Mouse (Mus musculus): ENCODE data around the gene Cdh13. TPM values are rescaled to one million over a fixed set of nuclear protein-coding genes. Genes with fewer than 3 reads are reported as not detected.

Gene Cdh13
- total RNA-seq, 4 experiments from 2014 or later: 6.9 to 11.9 (median 7.5) TPM

DNA sequence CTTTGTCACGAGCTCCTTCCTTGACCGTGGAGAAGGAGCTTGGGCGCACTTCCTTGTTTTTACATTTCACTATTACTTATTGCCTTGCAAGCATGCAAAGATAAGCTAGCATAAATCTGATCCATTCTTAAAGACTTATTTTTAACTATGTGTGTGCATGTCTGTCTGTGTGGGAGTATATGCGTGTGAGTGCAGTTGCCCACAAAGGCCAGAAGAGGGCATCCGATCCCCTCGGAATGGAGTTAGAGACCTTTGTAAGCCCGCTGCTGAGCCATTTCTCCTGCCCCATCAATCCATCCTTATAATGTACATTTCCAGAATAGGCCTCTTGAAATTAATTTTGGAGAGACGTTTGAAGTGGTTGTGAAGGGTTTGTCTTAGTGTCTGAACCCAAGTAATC lies 298.7 kb downstream of the Cdh13 start:
- DNase-seq: no peak

DNA sequence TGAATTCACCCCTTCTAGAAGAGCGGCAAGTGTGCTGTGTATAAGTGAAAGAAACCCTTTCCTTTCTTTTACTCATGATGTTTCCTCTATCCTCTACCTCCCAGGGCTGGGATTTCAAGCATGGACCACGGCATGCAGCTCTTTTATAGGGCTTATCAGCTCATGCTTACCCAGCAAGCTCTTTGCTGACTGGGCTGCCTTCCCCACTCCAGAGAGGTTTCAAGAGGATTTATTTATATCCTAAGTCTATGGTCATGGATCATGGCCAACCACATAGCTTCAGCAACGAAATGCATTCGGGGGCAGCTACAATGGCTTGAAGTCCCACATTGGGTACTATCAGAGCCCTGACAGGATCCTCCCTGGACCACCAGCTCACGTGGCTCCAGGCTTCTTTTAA lies 304.4 kb downstream of the Cdh13 start:
- no peak for DNase-seq

DNA sequence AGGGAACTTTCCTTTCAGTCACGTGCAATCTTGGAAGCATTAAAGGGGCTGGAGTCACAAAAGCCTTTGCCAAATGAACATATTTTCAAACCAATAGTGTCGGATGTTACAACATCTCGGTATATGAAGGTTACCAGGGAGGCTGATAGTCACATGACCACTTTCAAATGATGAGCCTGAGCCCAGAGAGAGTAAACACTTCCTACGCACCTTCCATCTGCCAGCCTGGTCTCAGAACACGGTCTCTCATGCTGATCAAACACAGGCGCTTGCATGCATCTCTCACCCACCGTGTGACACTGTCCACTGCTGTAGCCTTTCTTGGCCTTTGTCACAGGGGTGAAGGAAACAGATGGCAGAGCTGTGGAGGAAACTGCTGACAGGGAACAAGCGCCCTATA lies 313.3 kb downstream of the Cdh13 start:
- DNase-seq: no peak

DNA sequence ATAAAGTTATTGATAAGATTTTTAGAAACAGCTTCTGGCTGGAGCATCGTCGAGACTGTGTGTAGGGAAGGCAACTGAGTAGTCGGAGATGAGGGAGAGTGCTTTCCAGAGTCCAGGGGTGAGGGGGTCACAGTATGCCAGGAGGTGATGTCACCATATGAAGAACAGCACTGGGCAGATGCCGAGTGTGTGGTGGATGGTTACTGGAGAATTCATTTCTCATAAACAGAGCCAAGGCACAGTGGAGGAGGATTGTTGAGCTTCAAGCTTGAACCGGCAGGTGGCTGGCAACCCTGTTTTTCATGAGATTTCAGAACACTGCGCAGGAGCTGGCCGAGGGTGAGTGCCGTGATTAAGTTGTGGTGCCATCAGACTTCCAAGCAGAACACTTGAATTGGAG lies 317.8 kb downstream of the Cdh13 start:
- DNase-seq: no peak

DNA sequence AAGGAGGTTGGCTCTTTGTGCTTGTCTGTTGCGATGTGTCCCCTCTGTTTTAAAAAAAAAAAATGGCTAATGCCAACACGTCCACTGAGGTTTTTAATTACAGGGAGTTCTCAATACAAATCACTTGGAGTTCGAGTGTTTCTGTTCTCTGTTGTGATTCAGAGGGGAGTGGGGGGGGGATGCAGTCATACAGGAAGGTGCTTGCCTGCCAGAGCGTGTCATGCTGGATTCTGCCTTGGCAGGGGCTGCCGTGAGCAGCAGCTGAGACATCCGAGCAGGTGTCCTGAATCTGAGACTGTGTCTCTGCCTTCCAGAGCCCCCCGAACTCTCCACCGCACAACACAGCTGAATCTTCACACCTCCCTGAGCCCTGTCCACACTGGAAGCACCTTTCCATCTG lies 318.5 kb downstream of the Cdh13 start:
- DNase-seq: no peak

DNA sequence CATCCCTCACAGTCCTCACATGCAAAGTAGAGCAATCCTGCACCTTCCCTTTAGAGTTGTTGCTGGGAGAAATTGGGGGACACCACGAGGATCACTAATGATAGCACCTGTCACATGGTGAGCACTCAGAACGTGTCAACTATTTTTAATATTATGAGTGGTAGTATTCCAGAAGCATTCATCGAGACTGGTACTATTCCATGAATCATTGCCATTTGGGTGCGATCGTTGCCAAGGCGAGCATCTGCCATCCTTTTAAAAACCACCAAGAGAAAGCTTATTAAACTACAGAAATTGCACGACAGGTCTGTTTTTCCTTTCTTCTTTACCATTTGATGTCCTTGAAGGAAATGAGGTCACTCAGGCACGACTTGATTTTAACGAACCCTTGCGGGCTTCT lies 328.0 kb downstream of the Cdh13 start:
- no peak for DNase-seq

DNA sequence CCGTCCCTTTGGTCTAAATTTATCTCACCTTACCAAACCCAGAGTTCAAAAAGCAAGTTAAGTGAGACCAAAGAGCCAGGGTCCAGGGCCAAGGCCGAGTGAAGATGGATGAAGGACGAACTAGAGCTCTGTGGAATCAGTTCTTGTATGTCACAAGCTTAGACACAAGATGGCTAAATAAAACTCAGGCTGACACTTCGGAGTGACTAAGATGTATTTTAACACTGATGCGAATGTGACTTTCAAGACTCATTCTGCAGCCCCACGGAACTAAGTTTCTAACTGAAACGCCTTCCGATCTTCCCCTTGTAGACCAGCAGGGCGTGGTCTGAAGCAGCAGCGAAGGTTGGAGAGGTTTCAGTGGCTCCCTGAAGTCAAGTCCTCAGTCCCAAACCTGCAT lies 334.7 kb downstream of the Cdh13 start:
- no peak for DNase-seq

DNA sequence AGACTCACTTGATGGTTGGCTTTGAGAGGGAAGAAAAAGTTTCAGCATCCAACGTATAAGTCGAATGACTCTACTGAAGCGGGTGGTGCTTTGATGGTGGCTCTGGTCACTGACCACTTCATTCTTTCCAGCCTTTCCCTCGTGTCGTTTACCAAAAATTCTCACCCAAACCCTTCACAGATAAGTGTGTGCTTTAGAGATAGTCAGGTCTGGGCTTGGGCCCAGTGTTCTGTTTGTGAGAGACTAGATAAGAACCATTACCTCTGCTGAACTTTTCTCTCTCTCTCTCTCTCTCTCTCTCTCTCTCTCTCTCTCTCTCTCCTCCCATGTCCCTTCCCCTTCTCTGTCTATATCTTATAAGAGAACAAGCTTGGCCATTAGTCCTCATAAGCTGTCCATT lies 342.9 kb downstream of the Cdh13 start:
- no peak for DNase-seq

DNA sequence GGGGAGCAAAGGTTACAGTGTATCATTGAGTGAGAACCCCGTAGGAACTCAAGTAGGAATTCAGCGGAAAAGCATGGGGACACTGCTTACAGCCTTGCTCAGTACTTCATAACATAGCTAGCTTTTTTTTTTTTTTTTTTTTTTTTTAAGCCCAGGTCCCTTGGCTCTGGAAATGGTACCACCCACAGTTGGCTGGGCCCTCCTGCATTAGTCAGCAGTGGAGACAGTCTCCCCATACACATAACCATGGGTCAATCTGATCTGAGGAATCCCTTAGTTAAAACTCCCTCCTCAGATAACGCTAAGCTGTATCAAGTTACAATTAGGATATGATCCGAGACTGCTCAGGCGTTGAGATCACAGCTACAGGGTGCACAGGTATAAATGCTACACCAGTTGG lies 344.2 kb downstream of the Cdh13 start:
- DNase-seq: no peak

DNA sequence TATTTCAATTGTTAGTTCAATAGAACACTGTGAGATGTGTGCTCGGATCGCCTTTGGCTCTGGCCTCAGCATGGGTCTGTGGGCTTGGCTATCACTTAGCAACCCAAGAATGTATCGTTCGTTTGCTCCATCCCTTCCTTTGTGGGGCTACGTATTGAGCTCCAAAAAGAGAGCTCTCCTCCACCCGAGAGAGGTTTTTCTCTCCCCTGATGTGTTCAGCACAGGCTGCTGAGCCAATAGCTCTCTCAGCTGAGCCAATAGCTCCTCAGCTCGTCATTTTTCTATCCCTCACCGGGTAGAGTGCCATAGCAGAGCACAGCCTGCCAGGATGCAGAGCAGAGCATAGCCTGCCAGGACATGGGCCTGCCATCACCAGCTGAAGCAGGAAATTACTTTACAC lies 345.2 kb downstream of the Cdh13 start:
- DNase-seq: no peak

DNA sequence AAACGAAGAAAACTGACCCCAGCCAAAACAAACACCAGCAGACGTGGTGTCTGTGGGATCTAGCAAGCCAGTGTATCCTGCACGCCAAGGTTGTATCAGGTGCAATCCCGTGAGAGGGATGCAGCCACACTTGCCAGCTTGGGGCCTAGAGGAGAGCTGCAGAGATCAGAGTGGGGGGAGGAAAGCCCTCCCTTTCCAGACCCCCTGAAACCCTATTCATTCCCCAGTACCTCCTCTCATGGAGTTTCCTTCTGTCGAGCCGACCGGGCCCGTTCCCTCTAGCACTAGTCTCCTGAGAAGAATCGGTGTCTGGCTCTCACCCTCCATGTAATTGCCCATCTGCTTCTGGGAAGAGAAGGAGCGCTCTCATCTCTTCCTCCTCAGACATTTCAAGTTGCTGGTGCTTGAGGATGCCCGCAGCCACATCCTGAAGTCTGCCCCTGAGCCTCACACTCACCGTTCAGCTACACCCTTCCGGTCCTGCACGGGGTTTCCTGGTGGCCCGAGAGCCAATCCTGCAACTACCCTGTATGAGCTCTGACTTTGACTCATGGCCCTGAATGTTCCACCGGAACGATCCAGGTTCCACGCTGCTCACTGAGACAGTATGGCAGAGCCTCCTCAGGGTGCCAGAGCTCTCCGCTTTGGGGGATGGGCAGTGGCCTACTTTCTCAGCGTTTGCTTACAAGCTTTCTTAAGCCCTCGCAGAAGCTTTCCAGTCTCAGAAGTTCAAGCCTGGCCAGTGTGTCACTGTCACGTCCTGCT lies 351.9 kb downstream of the Cdh13 start:
- DNase-seq: no peak

DNA sequence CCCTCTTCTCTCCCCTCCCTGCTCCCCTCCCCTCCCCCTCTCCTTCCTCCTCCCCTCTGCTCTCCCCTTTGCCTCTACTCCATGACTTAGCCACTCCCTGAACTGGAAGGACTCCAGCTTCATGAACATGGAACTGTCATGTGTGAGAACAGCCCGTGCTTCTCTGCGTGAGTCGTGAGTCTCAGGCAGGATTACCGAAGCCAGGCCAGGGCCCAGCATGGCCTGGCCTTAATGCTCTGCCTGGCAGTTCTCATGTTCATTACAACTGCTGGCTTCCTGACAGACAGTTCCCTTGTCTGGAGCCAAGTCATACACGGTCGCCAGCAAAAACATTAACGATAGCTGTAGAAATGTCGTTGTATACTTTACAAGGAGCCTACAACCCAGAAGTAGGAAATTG lies 356.1 kb downstream of the Cdh13 start:
- no peak for DNase-seq

DNA sequence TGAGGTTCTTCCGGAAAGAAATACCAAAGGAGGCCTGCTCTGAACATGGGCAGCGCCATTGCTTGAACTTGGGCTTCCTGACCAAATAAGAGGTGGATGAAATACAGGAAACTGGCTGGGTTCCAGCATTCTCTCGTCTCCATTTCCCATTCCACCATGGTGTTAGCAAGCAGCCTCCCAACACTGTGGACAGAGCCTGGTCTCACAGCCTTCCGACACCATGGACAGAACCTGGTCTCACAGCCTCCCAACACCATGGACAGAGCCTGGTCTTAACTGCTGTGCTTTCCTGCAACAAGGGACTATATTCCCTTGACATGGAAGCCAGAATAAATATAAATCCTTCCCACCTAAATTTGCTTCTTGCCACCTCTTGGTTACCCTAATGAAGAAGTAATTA lies 358.3 kb downstream of the Cdh13 start:
- DNase-seq: no peak

DNA sequence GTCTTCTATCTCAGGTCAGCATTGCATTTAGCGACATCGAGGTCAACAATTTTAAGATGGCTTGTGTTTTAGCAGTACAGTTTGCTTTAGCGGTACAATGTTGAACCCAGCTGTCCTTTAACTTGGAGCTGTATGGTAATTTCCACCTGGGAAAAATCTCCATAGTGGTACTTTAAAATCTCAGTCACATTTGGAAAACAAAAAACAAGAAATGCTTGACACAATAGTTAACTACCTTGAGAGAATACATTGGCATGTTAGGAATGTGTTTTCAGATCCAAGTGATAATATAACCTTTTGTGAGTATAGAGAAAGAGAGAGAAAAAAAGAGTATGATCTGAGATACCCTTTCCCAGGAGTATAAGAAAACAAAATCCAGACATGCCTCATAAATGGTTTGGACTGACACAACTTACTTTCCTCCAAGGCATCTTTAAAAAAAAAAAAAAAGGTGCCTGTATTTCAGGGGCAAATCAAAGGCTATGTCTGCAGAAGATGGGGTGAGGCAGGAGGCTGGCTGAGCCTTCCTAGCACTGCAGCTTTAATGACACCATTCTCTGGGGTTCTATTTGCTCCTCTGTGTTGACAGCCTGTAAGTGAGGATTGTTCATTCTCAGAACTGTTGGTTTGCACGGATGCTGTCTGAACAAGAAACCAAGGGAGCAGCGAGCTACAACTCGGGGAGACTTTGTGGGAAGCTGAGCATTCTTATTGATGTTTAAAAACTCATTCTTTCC lies 365.4 kb downstream of the Cdh13 start:
- no peak for DNase-seq

DNA sequence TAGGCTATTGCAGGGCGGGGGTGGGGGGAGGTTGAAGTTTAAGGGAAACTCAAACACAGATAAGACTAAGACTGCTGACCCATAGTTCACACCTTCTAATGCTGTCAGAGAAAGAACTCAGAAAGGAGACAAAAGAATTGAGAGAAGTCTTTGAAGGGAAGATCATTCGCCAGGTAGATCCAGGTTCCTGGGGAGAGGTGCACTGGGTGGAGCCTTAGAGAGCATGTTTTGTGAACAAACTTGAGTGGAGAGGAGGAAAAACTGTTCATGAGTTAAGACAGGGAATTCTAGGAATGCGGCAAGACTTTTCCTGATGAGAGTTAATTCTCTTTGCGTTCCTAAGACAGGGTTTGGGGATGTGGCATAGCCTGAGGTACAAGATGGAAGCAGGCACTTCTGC lies 366.4 kb downstream of the Cdh13 start:
- no peak for DNase-seq

DNA sequence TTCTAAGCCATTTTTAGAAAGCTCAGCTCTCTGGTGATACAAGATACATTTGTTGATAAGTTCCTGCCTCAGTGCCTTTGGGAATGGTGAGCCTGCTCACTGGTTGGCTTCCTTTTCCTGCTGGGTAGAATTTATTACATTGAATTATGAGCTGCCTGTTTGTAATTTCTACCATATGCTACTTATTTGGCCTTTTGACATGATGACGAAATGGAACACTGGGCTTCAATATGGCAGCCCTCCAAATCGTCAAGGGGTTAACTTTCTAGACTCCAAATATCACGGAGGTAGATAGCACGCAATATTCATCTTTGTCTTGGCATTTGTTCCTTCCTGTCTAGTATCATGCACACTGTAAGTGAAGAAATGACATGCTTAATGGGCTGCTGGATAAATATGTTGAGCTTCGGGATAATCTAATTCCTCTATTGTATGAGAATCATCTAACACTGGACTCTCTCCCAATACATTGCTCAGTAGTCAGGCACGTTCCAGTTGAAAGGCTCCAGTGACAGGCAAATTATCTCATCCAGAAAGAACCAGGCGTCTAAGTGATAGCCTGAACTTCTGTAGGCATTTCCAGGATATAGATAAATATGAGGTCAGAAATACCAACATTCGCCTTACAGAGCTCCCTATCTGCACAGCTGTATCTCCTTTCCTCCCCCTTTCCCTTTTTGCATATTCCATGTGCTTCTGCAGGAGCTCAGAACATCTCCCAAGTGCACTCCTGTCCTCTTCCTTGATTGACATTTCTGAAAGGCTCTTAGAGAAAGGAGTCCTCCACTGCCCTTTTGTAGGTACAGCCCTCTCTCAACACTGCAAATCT lies 378.7 kb downstream of the Cdh13 start:
- no peak for DNase-seq

DNA sequence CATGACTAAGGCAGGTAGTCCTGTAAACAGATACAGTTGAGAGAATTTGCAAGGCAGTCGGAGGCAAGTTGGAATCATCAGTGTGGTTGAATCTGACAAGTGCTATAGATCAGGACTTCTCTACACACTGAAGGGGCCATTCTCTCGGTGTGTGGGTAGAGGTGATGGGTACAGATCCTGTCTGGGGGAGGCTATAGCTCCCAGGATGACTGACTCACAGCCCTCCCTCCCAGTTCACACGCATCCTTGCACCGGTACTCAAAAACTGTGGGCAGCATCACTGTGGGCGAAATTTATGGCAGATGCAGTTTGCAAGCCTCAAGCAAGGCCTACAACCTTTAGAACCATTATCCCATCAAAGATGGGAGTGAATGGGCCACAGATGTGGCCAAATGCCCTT lies 381.5 kb downstream of the Cdh13 start:
- DNase-seq: no peak

DNA sequence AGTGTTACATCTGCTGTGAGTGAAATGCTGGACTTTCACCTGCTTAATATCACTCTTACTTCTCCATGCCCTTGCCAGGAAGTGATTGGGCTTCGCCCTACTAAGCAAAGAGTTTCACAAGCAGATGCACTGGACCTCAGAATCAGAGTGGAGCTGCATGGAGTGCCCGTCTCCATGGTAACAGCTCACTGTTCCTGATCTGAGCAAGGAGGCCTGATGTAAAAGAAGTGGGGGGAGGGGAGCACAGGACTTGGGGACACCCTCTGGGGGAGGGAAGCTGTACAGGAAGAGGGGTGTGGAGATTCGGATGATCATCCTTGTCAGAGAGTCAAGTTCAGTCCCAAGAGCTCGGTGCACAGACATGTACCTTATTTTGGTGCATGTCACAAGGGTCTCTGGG lies 384.2 kb downstream of the Cdh13 start:
- DNase-seq: no peak

DNA sequence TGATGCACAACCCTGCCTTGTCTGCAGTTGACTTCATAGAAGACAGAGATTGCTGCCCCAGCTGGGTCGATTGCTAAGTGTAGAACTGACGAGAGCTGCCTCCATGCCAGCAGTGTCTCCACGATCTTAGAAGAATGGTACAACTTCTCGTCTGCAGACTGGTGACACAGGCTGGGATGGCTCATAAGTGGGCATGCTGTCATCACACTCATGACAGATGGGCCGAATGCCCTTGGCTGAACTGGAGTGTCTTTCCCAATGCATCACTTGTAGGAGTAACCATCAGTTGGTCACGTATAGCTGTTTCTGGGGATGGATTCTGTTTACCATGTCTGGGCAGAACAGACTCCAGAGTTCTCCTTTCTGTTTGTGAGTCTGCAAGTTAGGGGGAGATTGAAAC lies 392.7 kb downstream of the Cdh13 start:
- no peak for DNase-seq

DNA sequence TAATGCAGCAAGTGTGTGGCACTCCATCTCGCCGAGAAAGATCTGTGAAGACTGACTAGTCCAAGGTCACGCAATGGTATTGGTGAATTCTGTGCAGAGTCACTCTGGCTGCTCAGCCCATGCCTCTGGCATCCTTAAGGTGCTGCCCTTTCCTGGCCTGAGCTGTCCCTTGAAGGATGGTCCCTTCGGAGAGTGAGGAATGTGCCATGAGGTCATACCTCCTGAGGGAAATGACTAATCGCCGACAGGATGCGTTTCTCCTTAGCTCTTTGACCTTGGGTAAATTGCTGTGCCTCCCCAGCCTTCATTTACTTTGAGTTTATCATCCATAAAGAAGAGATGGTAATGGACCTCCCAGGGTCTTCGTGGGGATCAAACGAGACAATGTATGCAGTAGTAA lies 395.8 kb downstream of the Cdh13 start:
- peak; percentile 49 for DNase-seq

DNA sequence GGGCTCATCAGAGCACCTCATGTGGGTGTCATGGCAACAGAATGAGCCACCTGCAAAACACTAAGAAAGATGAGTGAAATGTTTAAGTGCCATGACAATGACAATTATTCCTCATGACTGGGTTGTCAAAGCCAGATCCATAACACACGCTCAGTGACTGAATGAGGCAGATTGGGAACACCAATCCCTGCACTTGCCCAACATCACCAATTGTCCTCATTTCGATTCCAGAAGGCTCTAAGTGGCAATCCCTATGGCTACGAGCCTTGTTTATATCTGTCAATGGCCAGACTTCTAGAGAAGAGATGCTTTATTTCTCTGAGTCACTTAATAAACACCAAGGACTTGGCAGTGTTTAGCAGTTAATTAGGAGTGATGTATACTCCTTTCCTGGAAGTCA lies 399.9 kb downstream of the Cdh13 start:
- DNase-seq: no peak

DNA sequence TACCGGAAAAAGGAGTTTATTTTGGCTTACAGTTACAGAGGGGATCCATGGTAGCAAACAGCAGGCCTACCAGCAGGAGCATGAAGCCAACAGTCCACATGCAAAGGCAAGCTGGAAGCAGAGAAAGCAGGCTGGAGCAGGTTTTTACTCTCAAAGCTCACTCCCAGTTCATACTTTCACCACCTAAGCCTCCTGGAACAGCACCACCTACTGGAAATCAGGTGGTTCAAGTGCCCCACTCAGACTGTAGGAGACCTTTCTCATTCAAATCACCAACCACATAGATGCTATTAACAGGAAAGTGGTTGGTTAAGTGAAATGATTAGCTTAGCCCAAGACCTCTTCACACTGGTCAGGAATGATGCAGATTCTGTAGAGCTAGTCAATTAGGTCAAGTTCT lies 402.3 kb downstream of the Cdh13 start:
- DNase-seq: no peak

DNA sequence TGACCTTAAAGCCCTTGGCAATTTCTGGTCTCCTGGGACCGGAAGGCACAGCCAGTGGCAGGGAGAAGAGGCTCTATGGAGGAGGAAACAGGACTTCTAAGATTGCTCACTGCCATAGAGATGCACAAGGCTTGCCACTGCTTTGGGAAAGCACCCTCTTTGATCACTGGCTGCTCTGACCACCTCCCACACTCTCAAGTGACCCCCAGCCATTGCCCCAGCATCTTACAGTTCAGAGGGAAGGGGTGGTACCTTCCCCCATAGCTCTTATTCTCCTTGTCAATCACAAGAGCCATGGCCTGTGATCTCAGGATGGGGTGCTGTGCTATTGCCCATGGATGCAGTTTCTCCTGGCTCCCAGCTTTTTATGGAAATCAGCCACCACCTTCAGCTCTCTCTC lies 406.3 kb downstream of the Cdh13 start:
- DNase-seq: no peak
